In the genomic region with DNA sequence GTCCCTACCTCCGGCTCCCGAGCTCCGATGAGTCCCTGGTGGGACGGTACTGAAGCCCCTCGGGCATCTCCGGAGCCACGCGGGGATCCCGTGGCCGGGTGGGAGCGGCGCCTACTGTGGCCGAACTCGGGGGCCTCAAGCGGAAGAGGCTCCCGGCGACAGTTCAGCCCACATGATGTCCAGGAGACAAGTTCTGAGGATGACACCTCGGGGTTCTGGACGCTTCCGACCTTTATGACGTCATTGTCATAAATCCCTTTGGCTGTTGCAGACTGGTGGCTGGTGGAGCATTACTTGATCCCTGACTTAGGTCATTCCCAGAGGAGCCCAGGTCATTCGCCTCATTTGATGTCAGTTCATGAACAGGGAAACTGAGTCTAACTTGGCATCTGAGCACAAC, we compare ENCODE assay signal across 12 mouse cellular contexts. TPM values are rescaled to one million over a fixed set of nuclear protein-coding genes. Genes with fewer than 3 reads are reported as not detected.
A peak's percentile ranks its signal among the peaks of the same experiment; 100 is the strongest.
DNase-seq lines count a peak whose midpoint lies in the region; ATAC-seq and TF ChIP-seq lines count a peak whose summit lies in the region.
"Had no signal": no experiment of that assay in that cellular context is flagged by ENCODE, and none has a peak within 500 bp of the region (broad histone marks: within the 10 kb centered on the region; RNA-seq: fewer than 3 reads in every experiment).

A gene (minus strand): TSS at position 122 of the 400 bp plus-strand sequence.

- peaks cover 25% of the 10 kb centered on the region for H3K4me1 ChIP-seq in heart, embryonic 13.5 days
- H3K4me1 ChIP-seq in G1E (ENCODE audit: insufficient read depth, low read depth, low read length) = peaks cover 35% of the 10 kb centered on the region
- H3K4me1 ChIP-seq in hindbrain, embryonic 12.5 days = peaks cover 44% of the 10 kb centered on the region
- H3K4me1 ChIP-seq in midbrain, embryonic 13.5 days (replicated peaks) = peaks cover 50% of the 10 kb centered on the region

- peaks cover 3% of the 10 kb centered on the region; the same call in 1 of the 2 replicates for H3K9me3 ChIP-seq in heart, embryonic 13.5 days
- H3K9me3 ChIP-seq in G1E (replicated peaks) = peaks cover 37% of the 10 kb centered on the region
- H3K9me3 ChIP-seq in hindbrain, embryonic 12.5 days (replicated peaks) = no peaks in the 10 kb centered on the region
- H3K9me3 ChIP-seq in midbrain, embryonic 13.5 days = no peaks in the 10 kb centered on the region; the same call in 1 of the 2 replicates

- H3K4me3 ChIP-seq in heart, embryonic 13.5 days = peak within 1 kb of the TSS; percentile 37
- peak within 1 kb of the TSS; percentile 51 for H3K4me3 ChIP-seq in G1E (ENCODE audit: low read depth, low read length)
- peak within 1 kb of the TSS; percentile 27 for H3K4me3 ChIP-seq in hindbrain, embryonic 12.5 days
- H3K4me3 ChIP-seq in midbrain, embryonic 13.5 days (replicated peaks) = peak within 1 kb of the TSS; percentile 32

- DNase-seq in heart, postnatal 14 days = no peak
- DNase-seq in G1E (ENCODE audit: low spot score) = no peak
- DNase-seq in thymus, postnatal 10 days (ENCODE audit: low spot score in 2 of 2) = no peak
- no peak for DNase-seq in yolk sac, embryonic 10.5 days (ENCODE audit: low spot score)
- DNase-seq: adrenal gland, adult 2 months; lung, postnatal 10 days had no signal

- WGBS in heart, embryonic 13.5 days = 53% methylated on average over 22 of the region's 22 CpGs
- 65% methylated on average over 22 of the region's 22 CpGs for WGBS in hindbrain, embryonic 12.5 days
- WGBS in midbrain, embryonic 13.5 days = 66% methylated on average over 22 of the region's 22 CpGs

- H3K36me3 ChIP-seq in heart, embryonic 13.5 days = no peaks in the 10 kb centered on the region
- no peaks in the 10 kb centered on the region for H3K36me3 ChIP-seq in G1E (replicated peaks)
- H3K36me3 ChIP-seq in hindbrain, embryonic 12.5 days = no peaks in the 10 kb centered on the region
- no peaks in the 10 kb centered on the region for H3K36me3 ChIP-seq in midbrain, embryonic 13.5 days

- intact Hi-C loops in heart, postnatal 14 days (cut with DNase I) = no loop called here

- TF ChIP-seq CTCF in G1E (IDR thresholded peaks at IDR 0.05; ENCODE audit: low read depth, low read length) = no peak

- peak within 1 kb of the TSS; percentile 56 for H3K9ac ChIP-seq in heart, embryonic 13.5 days
- no peak within 1 kb of the TSS for H3K9ac ChIP-seq in hindbrain, embryonic 12.5 days
- peak within 1 kb of the TSS; percentile 46 for H3K9ac ChIP-seq in midbrain, embryonic 13.5 days (replicated peaks)

- H3K27me3 ChIP-seq in heart, embryonic 13.5 days (replicated peaks) = peaks cover 89% of the 10 kb centered on the region
- peaks cover 59% of the 10 kb centered on the region for H3K27me3 ChIP-seq in G1E (ENCODE audit: insufficient read depth, low read length)
- H3K27me3 ChIP-seq in hindbrain, embryonic 12.5 days = peaks cover 62% of the 10 kb centered on the region
- peaks cover 46% of the 10 kb centered on the region for H3K27me3 ChIP-seq in midbrain, embryonic 13.5 days

- ATAC-seq in heart, embryonic 13.5 days (ENCODE audit: extremely low read depth, insufficient number of reproducible peaks, low FRiP score, low TSS enrichment) = no peak
- no peak for ATAC-seq in G1E (ENCODE audit: extremely low read depth, insufficient number of reproducible peaks, low FRiP score, poor library complexity, severe bottlenecking)
- no peak for ATAC-seq in hindbrain, embryonic 12.5 days (ENCODE audit: low FRiP score)
- no peak for ATAC-seq in midbrain, embryonic 13.5 days
- no peak for ATAC-seq in megakaryocyte-erythroid progenitor cell, adult 5-6 weeks (replicated peaks; ENCODE audit: low FRiP score, low TSS enrichment, poor library complexity, severe bottlenecking)

- peak within 1 kb of the TSS; percentile 60 for H3K4me2 ChIP-seq in heart, embryonic 13.5 days
- H3K4me2 ChIP-seq in hindbrain, embryonic 12.5 days (replicated peaks) = peak within 1 kb of the TSS; percentile 43
- H3K4me2 ChIP-seq in midbrain, embryonic 13.5 days (replicated peaks) = peak within 1 kb of the TSS; percentile 45

- H3K27ac ChIP-seq in heart, embryonic 13.5 days (replicated peaks) = no peak within 1 kb of the TSS
- H3K27ac ChIP-seq in hindbrain, embryonic 12.5 days = no peak within 1 kb of the TSS
- no peak within 1 kb of the TSS for H3K27ac ChIP-seq in midbrain, embryonic 13.5 days

RNA-seq across cellular contexts. Expression of the gene that starts here (rescaled TPM):
- polyA plus RNA-seq in heart, embryonic 13.5 days (2015; fragmentation: Nextera tagmentation; extraction: Ambion mirVana) = not detected in 2 replicates
- total RNA-seq in heart, postnatal 14 days (2021) = not detected
- total RNA-seq in G1E (2014; fragmentation: Nextera tagmentation) (not detected in 2 replicates), G1E (2017) (0.17 TPM in 1 of 2 replicates, not detected in the other)
- polyA plus RNA-seq in G1E (2012) = not detected in 2 replicates
- polyA plus RNA-seq in hindbrain, embryonic 12.5 days (2016; fragmentation: Nextera tagmentation; extraction: Ambion mirVana) = not detected in 2 replicates
- polyA plus RNA-seq in midbrain, embryonic 13.5 days (2015; fragmentation: Nextera tagmentation; extraction: Ambion mirVana) = 0.17 TPM in 1 of 2 replicates, not detected in the other
- not detected in 2 replicates for total RNA-seq in megakaryocyte-erythroid progenitor cell, adult 5-6 weeks (2014; fragmentation: Nextera tagmentation)
- not detected in 2 replicates for total RNA-seq in megakaryocyte-erythroid progenitor cell, adult 5-6 weeks (2017)
- total RNA-seq: adrenal gland, adult 2 months; hematopoietic stem cell, adult 5-6 weeks had no signal
- polyA plus RNA-seq: adrenal gland, adult 2 months; C2C12 had no signal
